Mouse (Mus musculus) heart, postnatal 10 days (tissue): Measurements from ENCODE around the gene Slc19a3. TPM values are rescaled to one million over a fixed set of nuclear protein-coding genes. Genes with fewer than 3 reads are reported as not detected.

Experiments
- DNase-seq, 2 experiments: peaks; one replicate each; pipeline ENCODE4 v3.0.0; 2021
- intact Hi-C: fragments of 180-260 bp; cut with DNase I; formaldehyde crosslinking; loops from one replicate; pipeline ENCODE4 v1.15.1; 2025
- total RNA-seq, 2 experiments: library from RNA; stranded (reverse); gene quantifications; 2 replicates each; pipeline ENCODE4 v1.2.3; 2021

The Slc19a3 gene
- under 1 TPM; 0.62 to 0.72 TPM for total RNA-seq

GRCm38 (mm10) chr1:83038109-83038672 lies at the start of gene Slc19a3:
Gene Slc19a3, minus strand, starts transcription at chr1:83038448.
- peak; percentile 34 to 39 for DNase-seq
- intact Hi-C loops = no loop called here

DNA sequence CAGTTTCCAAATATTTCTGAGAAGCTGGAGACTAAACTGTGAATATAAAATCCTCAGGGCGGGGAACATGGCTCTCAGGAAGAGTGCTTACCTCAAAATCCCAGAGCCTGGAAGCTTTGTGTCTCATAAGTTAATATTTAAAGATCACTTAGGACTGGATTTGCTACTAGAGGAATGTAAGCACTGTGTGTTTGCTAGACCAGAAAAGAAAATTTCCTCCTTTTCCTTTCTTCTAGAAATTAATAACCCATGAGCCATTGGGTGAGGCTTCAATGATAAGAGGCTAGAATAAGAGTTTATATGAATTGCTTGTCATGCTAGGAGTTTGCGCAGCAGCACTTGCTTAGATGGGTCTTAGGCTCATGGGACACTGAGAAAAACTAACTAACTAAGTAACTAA lies 46.5 kb upstream of the Slc19a3 start:
- intact Hi-C loops = no loop called here
- no peak for DNase-seq

DNA sequence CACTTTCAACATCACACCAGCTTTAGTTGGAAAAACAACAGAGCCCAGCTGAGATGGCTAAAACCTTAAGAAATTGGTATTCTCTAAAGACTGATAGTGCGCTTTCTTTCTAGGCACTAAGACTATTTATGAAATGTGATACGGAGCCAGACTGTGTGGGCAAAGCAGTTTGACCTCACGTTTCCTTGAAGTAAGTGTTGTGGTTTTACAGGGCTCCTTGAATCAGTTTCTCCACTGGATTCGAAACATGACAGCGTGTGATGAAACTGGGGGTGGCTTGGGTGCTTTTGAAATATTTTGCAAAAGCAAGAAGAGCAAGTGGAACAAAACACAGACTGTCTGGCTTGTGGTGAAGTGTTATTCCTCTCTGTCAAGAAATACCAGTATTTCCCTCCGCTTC lies 38.8 kb upstream of the Slc19a3 start:
- intact Hi-C loops = no loop called here

GRCm38 (mm10) chr1:83076190-83076917 lies 38.1 kb upstream of the Slc19a3 start:
- DNase-seq = peak; percentile 29 to 55
- intact Hi-C loops = loop anchor here (1.0 kb wide), 1 partner anchor 289 kb away; no protein-coding TSS in a partner anchor

More for the DNA sequence above, 38.8 kb upstream of the Slc19a3 start:
- DNase-seq = no peak

DNA sequence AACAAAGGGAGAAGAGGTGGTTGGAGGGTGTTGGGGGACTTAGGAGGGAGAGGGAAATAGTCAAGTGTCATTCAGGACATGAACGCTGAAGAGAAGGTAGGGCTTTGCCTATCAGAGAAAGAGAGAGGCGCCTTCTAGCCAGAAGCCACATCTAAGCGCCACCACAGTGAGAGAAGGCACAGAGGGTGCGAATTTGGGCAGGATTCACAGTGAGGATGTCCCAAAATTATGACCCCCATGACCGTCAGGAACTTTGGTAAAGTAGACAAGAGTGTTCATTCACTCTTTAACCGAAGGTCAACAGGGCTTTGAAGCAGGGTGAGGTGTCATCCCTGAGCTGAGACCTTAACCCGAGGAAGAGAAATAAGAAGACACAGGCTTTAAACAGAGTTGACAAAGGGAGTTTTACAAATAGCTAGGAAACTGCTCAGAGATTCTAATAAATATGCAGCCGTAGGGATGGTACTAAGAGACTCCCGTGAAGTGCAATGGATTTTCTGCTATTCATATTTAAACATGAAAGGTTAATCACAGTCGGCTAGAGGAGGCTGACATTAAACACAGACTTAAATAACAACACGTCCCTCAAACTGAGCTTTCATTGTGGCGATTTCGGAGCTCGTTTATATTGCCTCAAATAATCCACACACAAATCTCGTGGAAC lies 37.4 kb upstream of the Slc19a3 start:
- DNase-seq = no peak
- intact Hi-C loops = loop anchor here (1.0 kb wide), 1 partner anchor 288 kb away; no protein-coding TSS in a partner anchor

GRCm38 (mm10) chr1:83067205-83067604 lies 29.0 kb upstream of the Slc19a3 start:
- DNase-seq = no peak
- intact Hi-C loops = no loop called here

DNA sequence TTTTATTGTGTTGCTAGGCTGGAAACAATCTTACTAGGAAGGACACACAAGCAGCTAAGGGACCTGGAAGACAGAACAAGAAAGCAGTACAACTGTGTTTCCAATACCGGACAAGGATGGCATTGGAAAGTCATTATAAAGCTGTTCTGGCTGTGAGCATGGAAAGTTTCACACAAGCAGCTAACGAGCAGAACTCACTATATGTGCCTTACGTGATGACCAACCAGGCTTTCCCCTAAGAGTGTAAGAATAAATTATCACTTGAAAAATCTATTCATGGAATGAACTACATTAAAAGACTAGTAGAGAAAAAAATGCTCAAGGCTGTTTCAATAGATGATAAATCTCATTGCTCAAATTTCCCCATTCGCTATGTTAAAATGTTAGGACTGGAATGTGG lies 28.3 kb upstream of the Slc19a3 start:
- intact Hi-C loops = no loop called here
- DNase-seq = no peak

DNA sequence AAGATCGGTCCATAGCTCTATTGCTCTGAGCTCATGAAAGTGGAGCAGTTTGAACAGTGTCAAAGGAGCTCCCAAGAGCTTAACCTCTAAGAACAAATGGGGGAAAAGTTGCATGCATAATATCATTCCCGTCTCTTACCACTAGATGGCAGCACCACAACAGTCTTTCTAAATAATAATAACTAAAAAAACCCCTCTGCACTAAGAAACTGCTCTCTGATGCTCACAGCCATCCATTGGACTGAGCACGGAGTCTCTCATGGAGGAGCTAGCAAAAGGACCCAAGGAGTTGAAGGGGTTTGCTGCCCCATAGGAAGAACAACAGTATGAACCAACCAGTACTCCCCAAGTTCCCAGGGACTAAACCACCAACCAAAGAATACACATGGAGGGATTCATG lies 26.6 kb upstream of the Slc19a3 start:
- intact Hi-C loops = loop anchor here (1.0 to 2.0 kb wide), 2 partner anchors 122 to 652 kb away; no protein-coding TSS in a partner anchor
- DNase-seq = peak; percentile 16 to 44

DNA sequence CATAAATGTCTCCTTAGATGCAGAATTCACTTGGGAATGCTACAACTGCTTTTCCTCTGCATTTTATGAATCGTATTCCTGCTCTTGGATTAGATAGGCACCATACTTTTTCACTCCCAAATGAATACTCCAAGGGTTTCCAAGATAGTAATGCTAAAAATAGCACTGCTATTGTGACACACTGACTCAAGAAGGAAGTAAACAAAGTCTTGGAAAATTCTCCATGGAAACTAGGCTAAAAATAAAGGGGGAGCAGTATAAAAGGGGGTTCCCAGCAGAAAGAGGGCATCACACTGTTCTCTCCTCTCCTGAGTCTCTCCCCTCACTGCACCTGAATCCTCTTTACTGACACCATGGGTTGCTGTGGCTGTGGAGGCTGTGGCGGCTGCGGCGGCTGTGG lies 22.4 kb upstream of the Slc19a3 start, which contains the start of gene Krtap28-13:
Gene Krtap28-13, plus strand, starts transcription at position 288 of the 400 bp plus-strand sequence.
- intact Hi-C loops = no loop called here
- DNase-seq = peak in 1 of 2 experiments; percentile 11

DNA sequence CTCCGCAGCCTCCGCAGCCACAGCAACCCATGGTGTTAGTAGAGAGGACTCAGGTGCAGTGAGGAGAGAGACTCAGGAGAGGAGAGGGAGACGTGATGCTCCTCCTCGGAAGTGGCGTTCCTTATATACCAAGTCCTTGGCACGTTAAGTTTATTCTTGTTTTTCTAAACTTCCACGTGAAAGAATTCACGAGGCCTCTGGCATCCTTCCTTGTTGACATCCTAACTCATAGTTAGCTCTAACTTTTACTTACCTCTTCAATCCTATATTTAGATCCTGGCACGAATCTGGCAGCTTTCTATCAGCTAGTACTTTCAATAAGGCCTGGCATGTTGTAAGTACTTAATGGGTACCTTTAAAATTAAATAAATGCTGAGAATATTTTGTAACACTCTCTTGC lies 21.0 kb upstream of the Slc19a3 start, which contains the start of gene A030005K14Rik:
Gene A030005K14Rik, minus strand, starts transcription at position 101 of the 400 bp plus-strand sequence.
- peak in 1 of 2 experiments; percentile 7 for DNase-seq
- intact Hi-C loops = no loop called here

DNA sequence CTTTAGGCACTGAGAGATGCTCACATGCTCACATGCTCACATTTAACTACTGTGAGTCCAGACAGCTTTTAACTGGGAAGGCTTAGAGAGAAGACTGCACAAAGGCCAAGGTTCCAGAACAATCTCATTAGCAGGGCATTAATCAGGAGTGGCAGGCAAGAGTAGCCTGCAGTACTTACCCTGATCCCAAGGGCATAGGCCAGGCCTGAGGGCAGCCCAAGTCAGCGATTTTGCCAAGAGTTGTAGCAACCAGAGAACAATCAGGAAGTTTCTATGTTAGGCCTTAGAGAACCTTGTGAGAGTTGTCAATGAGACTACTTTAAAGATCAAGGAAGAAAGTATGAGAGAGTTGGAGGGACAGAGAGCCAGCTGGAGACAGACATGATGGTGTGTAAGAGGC lies 20.2 kb upstream of the Slc19a3 start:
- no peak for DNase-seq
- intact Hi-C loops = no loop called here

- intact Hi-C loops = no loop called here
- DNase-seq = no peak
Observed at GRCm38 (mm10) chr1:83044882-83045427, 6.7 kb upstream of the Slc19a3 start, which contains the start of gene Gm47969. Gene Gm47969, plus strand, starts transcription at chr1:83044932.

GRCm38 (mm10) chr1:83042380-83042779 lies 4.1 kb upstream of the Slc19a3 start, which contains the start of gene Krtap28-10:
Gene Krtap28-10, minus strand, starts transcription at chr1:83042480.
- no peak for DNase-seq
- intact Hi-C loops = no loop called here

GRCm38 (mm10) chr1:83039080-83039479 lies 832 bp upstream of the Slc19a3 start:
- no peak for DNase-seq
- intact Hi-C loops = no loop called here

GRCm38 (mm10) chr1:83036892-83037667 lies 1.2 kb downstream of the Slc19a3 start:
- DNase-seq = no peak
- intact Hi-C loops = no loop called here

DNA sequence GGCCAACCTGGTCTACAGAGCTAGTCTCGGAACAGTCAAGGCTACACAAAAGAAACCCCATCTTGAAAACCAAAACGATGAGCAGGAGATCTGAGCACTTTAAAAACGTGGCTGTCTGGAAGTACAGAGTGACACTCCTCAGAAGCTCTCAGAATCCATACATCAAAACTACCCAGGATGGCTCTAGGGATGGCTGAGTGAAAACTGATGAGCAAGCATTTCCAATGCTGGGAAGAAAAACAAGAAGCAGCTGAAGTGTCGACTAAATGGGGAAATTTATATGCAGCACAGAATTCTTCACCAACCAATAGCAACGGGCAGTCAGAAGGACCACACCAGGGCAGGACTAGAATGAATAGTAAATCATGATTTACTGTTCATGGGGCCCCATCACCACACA lies 3.7 kb downstream of the Slc19a3 start:
- intact Hi-C loops = no loop called here
- no peak for DNase-seq

GRCm38 (mm10) chr1:83032508-83032907 lies 5.7 kb downstream of the Slc19a3 start:
- no peak for DNase-seq
- intact Hi-C loops = no loop called here

- DNase-seq = no peak
- intact Hi-C loops = no loop called here
Observed at GRCm38 (mm10) chr1:83031950-83032349, 6.3 kb downstream of the Slc19a3 start.

- intact Hi-C loops = no loop called here
Observed at GRCm38 (mm10) chr1:83016556-83016955, 21.7 kb downstream of the Slc19a3 start.

GRCm38 (mm10) chr1:83015329-83015879 lies 22.8 kb downstream of the Slc19a3 start:
- DNase-seq = no peak
- intact Hi-C loops = no loop called here

More at GRCm38 (mm10) chr1:83016556-83016955, 21.7 kb downstream of the Slc19a3 start:
- no peak for DNase-seq
